Mouse (Mus musculus) MEL (cell line): ENCODE measurements around the gene Ceacam2. TPM values are rescaled to one million over a fixed set of nuclear protein-coding genes. Genes with fewer than 3 reads are reported as not detected.

ENCODE experiments used
- DNase-seq: peaks from one replicate; pipeline ENCODE4 v3.0.0; 2011; ENCODE audit warnings: low read depth, low spot score
- H3K27ac ChIP-seq: 2 replicates; pipeline ENCODE4 v1.5.1; 2012; ENCODE audit warnings: low read depth, mild to moderate bottlenecking, control low read depth, low read length, moderate library complexity; ENCODE audit not compliant: control insufficient read depth
- H3K27me3 ChIP-seq, 2 experiments: fragments of 150-350 bp in 1 of 2; sonication (generic) in 1 of 2; 2 replicates each; pipeline ENCODE4 v1.6.1; 2012; ENCODE audit warnings: low read length in 2 of 2, mild to moderate bottlenecking in 2 of 2, improper control_type of control experiment in 1 of 2, moderate library complexity in 1 of 2; ENCODE audit not compliant: insufficient read depth in 2 of 2, control insufficient read depth in 1 of 2
- H3K36me3 ChIP-seq, 2 experiments: 2 replicates each; pipeline ENCODE4 v1.6.1; 2012 to 2014; ENCODE audit warnings: low read length in 2 of 2, improper control_type of control experiment in 1 of 2, inconsistent platforms in 1 of 2, mild to moderate bottlenecking in 1 of 2; ENCODE audit not compliant: insufficient read depth in 2 of 2, control insufficient read depth in 1 of 2
- H3K4me1 ChIP-seq, 2 experiments: fragments of 150-350 bp in 1 of 2; sonication (generic) in 1 of 2; 2 replicates each; pipeline ENCODE4 v1.6.1; 2012; ENCODE audit warnings: low read length in 2 of 2, improper control_type of control experiment in 1 of 2, mild to moderate bottlenecking in 1 of 2; ENCODE audit not compliant: insufficient read depth in 2 of 2, control insufficient read depth in 1 of 2
- H3K4me3 ChIP-seq, 2 experiments: fragments of 150-350 bp in 1 of 2; sonication (generic) in 1 of 2; 2 replicates each; pipeline ENCODE4 v1.5.1; 2012; ENCODE audit warnings: low read depth in 2 of 2, low read length in 2 of 2, mild to moderate bottlenecking in 2 of 2, moderate library complexity in 2 of 2, control low read depth in 1 of 2, improper control_type of control experiment in 1 of 2; ENCODE audit not compliant: control insufficient read depth in 1 of 2, insufficient read depth in 1 of 2
- H3K79me2 ChIP-seq: 2 replicates; pipeline ENCODE4 v1.6.1; 2012; ENCODE audit warnings: mild to moderate bottlenecking, low read length, moderate library complexity; ENCODE audit not compliant: control insufficient read depth, poor library complexity, insufficient read depth
- H3K9ac ChIP-seq: 2 replicates; pipeline ENCODE4 v1.6.1; 2012; ENCODE audit warnings: low read depth, mild to moderate bottlenecking, control low read depth, low read length, moderate library complexity; ENCODE audit not compliant: control insufficient read depth, poor library complexity, severe bottlenecking
- H3K9me3 ChIP-seq: fragments of 150-350 bp; sonication (generic); replicated peaks from 2 replicates; pipeline ENCODE4 v1.6.1; 2012; ENCODE audit warnings: mild to moderate bottlenecking, low read length, improper control_type of control experiment, moderate library complexity; ENCODE audit not compliant: insufficient read depth
- BHLHE40 ChIP-seq: IDR thresholded peaks from 2 replicates; pipeline ENCODE4 v1.6.1; 2012; ENCODE audit warnings: low read depth, mild to moderate bottlenecking, inconsistent platforms, low read length, improper control_type of control experiment, borderline replicate concordance
- CHD1 ChIP-seq: IDR thresholded peaks from 2 replicates; pipeline ENCODE4 v1.6.1; 2012; ENCODE audit warnings: low read depth, mild to moderate bottlenecking, inconsistent platforms, low read length, improper control_type of control experiment
- CTCF ChIP-seq, 3 experiments: IDR thresholded peaks in 2 of 3; conservative IDR thresholded peaks in 1 of 3; 2 replicates each; pipeline ENCODE4 v1.5.1; 2011 to 2012; ENCODE audit warnings: low read length in 3 of 3, low read depth in 2 of 3, mild to moderate bottlenecking in 2 of 3, improper control_type of control experiment in 1 of 3, inconsistent platforms in 1 of 3, mixed read lengths in 1 of 3, moderate library complexity in 1 of 3; ENCODE audit not compliant: control insufficient read depth in 1 of 3, insufficient read depth in 1 of 3, poor library complexity in 1 of 3, severe bottlenecking in 1 of 3
- ELF1 ChIP-seq: IDR thresholded peaks from 2 replicates; pipeline ENCODE4 v1.6.1; 2014; ENCODE audit warnings: low read depth, mild to moderate bottlenecking, inconsistent platforms, low read length, improper control_type of control experiment, moderate library complexity
- EP300 ChIP-seq, 2 experiments: IDR thresholded peaks; 2 replicates each; pipeline ENCODE4 v1.6.1; 2011; ENCODE audit warnings: improper control_type of control experiment in 2 of 2, low read length in 2 of 2, low read depth in 1 of 2, mild to moderate bottlenecking in 1 of 2
- ETS1 ChIP-seq: IDR thresholded peaks from 2 replicates; pipeline ENCODE4 v1.6.1; 2012; ENCODE audit warnings: low read depth, mild to moderate bottlenecking, inconsistent platforms, low read length, improper control_type of control experiment, moderate library complexity
- MAX ChIP-seq: IDR thresholded peaks from 2 replicates; pipeline ENCODE4 v1.6.1; 2011; ENCODE audit warnings: low read length, improper control_type of control experiment
- MEF2A ChIP-seq: IDR thresholded peaks from 2 replicates; pipeline ENCODE4 v1.6.1; 2014; ENCODE audit warnings: low read depth, mild to moderate bottlenecking, inconsistent platforms, low read length, improper control_type of control experiment; ENCODE audit not compliant: poor library complexity, insufficient replicate concordance, severe bottlenecking; ENCODE audit errors: extremely low read depth
- MXI1 ChIP-seq: IDR thresholded peaks from 2 replicates; pipeline ENCODE4 v1.6.1; 2011; ENCODE audit warnings: mild to moderate bottlenecking, low read depth, low read length, improper control_type of control experiment
- POLR2A ChIP-seq, 2 experiments: IDR thresholded peaks; 2 replicates each; pipeline ENCODE4 v1.6.1; 2011 to 2012; ENCODE audit warnings: low read length in 2 of 2, mild to moderate bottlenecking in 2 of 2, control low read depth in 1 of 2, improper control_type of control experiment in 1 of 2, low read depth in 1 of 2, moderate library complexity in 1 of 2; ENCODE audit not compliant: control insufficient read depth in 1 of 2, insufficient read depth in 1 of 2, poor library complexity in 1 of 2
- POLR2AphosphoS5 ChIP-seq: IDR thresholded peaks from 2 replicates; pipeline ENCODE4 v1.6.1; 2012; ENCODE audit warnings: low read depth, borderline replicate concordance, mild to moderate bottlenecking, inconsistent platforms, low read length, moderate library complexity, mixed read lengths
- RAD21 ChIP-seq: IDR thresholded peaks from 2 replicates; pipeline ENCODE4 v1.6.1; 2011; ENCODE audit warnings: mild to moderate bottlenecking, low read depth, low read length, improper control_type of control experiment
- RCOR1 ChIP-seq: IDR thresholded peaks from 2 replicates; pipeline ENCODE4 v1.6.1; 2012; ENCODE audit warnings: low read depth, mild to moderate bottlenecking, inconsistent platforms, low read length, improper control_type of control experiment
- SMC3 ChIP-seq: IDR thresholded peaks from 2 replicates; pipeline ENCODE4 v1.6.1; 2011; ENCODE audit warnings: low read depth, low read length, improper control_type of control experiment
- TCF12 ChIP-seq: IDR thresholded peaks from 2 replicates; pipeline ENCODE4 v1.6.1; 2014; ENCODE audit warnings: low read depth, mild to moderate bottlenecking, inconsistent platforms, low read length, improper control_type of control experiment, moderate library complexity
- USF1 ChIP-seq: IDR thresholded peaks from 2 replicates; pipeline ENCODE4 v1.6.1; 2014; ENCODE audit warnings: low read depth, mild to moderate bottlenecking, inconsistent platforms, low read length, improper control_type of control experiment, moderate library complexity
- ZC3H11A ChIP-seq: IDR thresholded peaks from 2 replicates; pipeline ENCODE4 v1.6.1; 2012; ENCODE audit warnings: low read depth, mild to moderate bottlenecking, inconsistent platforms, low read length, improper control_type of control experiment
- ZKSCAN1 ChIP-seq: IDR thresholded peaks from 2 replicates; pipeline ENCODE4 v1.6.1; 2012; ENCODE audit warnings: low read depth, mild to moderate bottlenecking, inconsistent platforms, low read length, improper control_type of control experiment, moderate library complexity
- ZMIZ1 ChIP-seq: IDR thresholded peaks from 2 replicates; pipeline ENCODE4 v1.6.1; 2012; ENCODE audit warnings: low read depth, mild to moderate bottlenecking, inconsistent platforms, low read length, improper control_type of control experiment, moderate library complexity
- ZNF384 ChIP-seq: IDR thresholded peaks from 2 replicates; pipeline ENCODE4 v1.6.1; 2012; ENCODE audit warnings: low read depth, mild to moderate bottlenecking, inconsistent platforms, low read length, improper control_type of control experiment
- polyA plus RNA-seq, 2 experiments: library from polyadenylated mRNA; stranded (reverse) in 1 of 2; unstranded in 1 of 2; fragments of >175 nt in 1 of 2; fragments of >200 nt in 1 of 2; gene quantifications; 2 replicates each; pipeline versions ENCODE4 v1.2.1 to v1.2.4; 2012; ENCODE audit warnings: low replicate concordance in 2 of 2, low read depth in 1 of 2; ENCODE audit not compliant: insufficient read length in 2 of 2, insufficient read depth in 1 of 2, missing spikeins in 1 of 2
- total RNA-seq: library from RNA; depleted of rRNA; stranded (reverse); fragments of 300-350 nt; gene quantifications from 2 replicates; pipeline ENCODE4 v1.2.3, GENCODE M21; 2012

Gene Ceacam2
- total and polyA plus RNA-seq, 3 experiments = 0.13 TPM; not detected in 2

GRCm38 (mm10) chr7:25486186-25486585 is 53.5 kb downstream of the Ceacam2 start:
- H3K27me3 ChIP-seq = no peaks in the 10 kb centered on the region
- H3K4me3 ChIP-seq = no peak overlapping the region
- H3K4me1 ChIP-seq = no peaks in the 10 kb centered on the region; a peak in 1 of 4 replicates
- TF ChIP-seq MXI1 (no peak), CHD1 (no peak), ZC3H11A (no peak), CTCF (IDR thresholded peaks at IDR 0.05 in 2 of 3, conservative IDR thresholded peaks at IDR 0.05 in 1 of 3; ENCODE audit: control insufficient read depth in 1 of 3, insufficient read depth in 1 of 3, low read depth in 2 of 3, low read length in 3 of 3, poor library complexity in 1 of 3, severe bottlenecking in 1 of 3) (peak in 1 of 3 experiments; percentile 12; a peak in 1 of 6 replicates), SMC3 (0 out of 2 replicates have a peak, but pooled peaks have one; percentile 6), POLR2A (IDR thresholded peaks at IDR 0.05; ENCODE audit: control insufficient read depth in 1 of 2, insufficient read depth in 1 of 2, low read depth in 1 of 2, low read length in 2 of 2, poor library complexity in 1 of 2) (no peak), TCF12 (no peak)
- TF ChIP-seq, all 39 proteins: peak for 2
- no peaks in the 10 kb centered on the region for H3K79me2 ChIP-seq
- no peaks in the 10 kb centered on the region for H3K36me3 ChIP-seq
- H3K9ac ChIP-seq = no peak overlapping the region
- no peaks in the 10 kb centered on the region for H3K9me3 ChIP-seq
- H3K27ac ChIP-seq = no peak overlapping the region
- peak; percentile 10 for DNase-seq

- H3K79me2 ChIP-seq = no peaks in the 10 kb centered on the region
- no peaks in the 10 kb centered on the region for H3K36me3 ChIP-seq
- no peak overlapping the region for H3K9ac ChIP-seq
- no peaks in the 10 kb centered on the region for H3K9me3 ChIP-seq
- no peak overlapping the region for H3K27ac ChIP-seq
- no peak overlapping the region for H3K4me3 ChIP-seq
- H3K27me3 ChIP-seq = no peaks in the 10 kb centered on the region
- no peak for TF ChIP-seq POLR2A (IDR thresholded peaks at IDR 0.05; ENCODE audit: control insufficient read depth in 1 of 2, insufficient read depth in 1 of 2, low read depth in 1 of 2, low read length in 2 of 2, poor library complexity in 1 of 2)
- TF ChIP-seq EP300 (IDR thresholded peaks at IDR 0.05; ENCODE audit: low read depth in 1 of 2, low read length in 2 of 2) = no peak
- TF ChIP-seq MAX = no peak
- TF ChIP-seq MEF2A = no peak
- TF ChIP-seq RAD21 = no peak
- TF ChIP-seq RCOR1 = no peak
- no peak for TF ChIP-seq BHLHE40
- no peak for TF ChIP-seq ETS1
- no peak for TF ChIP-seq ZKSCAN1
- TF ChIP-seq USF1 = no peak
- TF ChIP-seq ZNF384 = no peak
- TF ChIP-seq ZC3H11A = no peak
- TF ChIP-seq ZMIZ1 = no peak
- TF ChIP-seq CHD1 = no peak
- TF ChIP-seq ELF1 = no peak
- TF ChIP-seq POLR2AphosphoS5 = no peak
- TF ChIP-seq SMC3 = no peak
- no peak for DNase-seq
- no peaks in the 10 kb centered on the region; a peak in 1 of 4 replicates for H3K4me1 ChIP-seq
Observed at GRCm38 (mm10) chr7:25485061-25485460, 54.6 kb downstream of the Ceacam2 start.
